Mouse (Mus musculus): ENCODE data around the gene Apbb2.
A peak's percentile ranks its signal among the peaks of the same experiment; 100 is the strongest.

The Apbb2 gene

GRCm38 (mm10) chr5:66384114-66384513 lies 234.5 kb downstream of the Apbb2 start:
- DNase-seq (ENCODE audit: low spot score in 2 of 2) = no peak

DNA sequence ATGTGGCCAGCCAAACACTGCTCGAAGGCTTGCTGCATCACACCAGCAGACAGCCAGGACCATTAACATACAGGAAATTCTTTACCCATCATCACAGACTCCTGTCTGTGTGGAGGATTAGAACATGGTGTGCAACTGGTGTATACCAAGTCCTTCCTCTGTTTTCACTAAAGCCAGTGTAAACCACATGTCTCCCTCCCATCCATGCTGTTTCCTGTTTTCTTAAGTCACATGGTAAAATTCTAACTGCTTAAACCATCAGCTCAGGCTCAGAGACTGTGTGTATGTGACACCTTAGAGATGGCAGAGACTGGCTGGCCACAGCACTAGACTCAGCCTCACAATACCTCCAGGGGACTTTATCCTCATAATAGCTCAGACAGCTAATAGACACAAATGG lies 236.5 kb downstream of the Apbb2 start:
- no peak for DNase-seq (ENCODE audit: low spot score in 2 of 2)

- no peak for DNase-seq (ENCODE audit: low spot score in 2 of 2)
Measured at GRCm38 (mm10) chr5:66378968-66379367, 239.6 kb downstream of the Apbb2 start.

DNA sequence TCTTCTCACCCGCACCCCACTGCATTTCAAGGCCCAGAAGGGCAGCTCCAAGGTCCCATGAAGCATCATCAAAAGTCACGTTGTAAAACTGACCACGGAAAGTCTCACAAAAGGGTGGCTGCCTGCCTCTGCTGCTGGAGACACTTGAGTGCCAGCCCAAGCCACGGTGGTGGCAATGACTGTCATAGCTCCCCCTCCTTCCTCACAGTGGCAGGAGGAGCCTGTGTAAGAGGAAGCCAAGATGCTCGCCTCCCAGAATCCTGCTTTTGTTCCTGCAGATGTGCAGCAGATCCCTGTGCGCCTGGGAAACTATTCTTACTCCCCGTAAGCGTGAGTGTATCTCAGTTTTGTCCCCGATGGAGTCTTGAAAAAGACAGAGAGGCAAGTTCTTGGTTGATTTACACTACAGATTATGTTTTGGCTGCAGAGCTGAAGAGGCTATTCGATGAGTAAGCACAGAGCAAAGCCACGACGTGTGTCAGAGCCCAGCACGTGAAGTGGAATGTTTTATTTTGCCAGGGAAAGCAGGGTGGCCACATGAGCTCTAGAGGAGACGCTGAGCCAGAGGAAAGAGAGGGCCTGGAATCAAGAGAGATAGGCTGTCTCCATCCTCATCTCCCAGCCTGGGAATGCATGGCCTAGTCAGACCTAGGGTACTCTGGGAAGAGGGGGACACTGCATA lies 241.9 kb downstream of the Apbb2 start:
- no peak for DNase-seq (ENCODE audit: low spot score in 2 of 2)

DNA sequence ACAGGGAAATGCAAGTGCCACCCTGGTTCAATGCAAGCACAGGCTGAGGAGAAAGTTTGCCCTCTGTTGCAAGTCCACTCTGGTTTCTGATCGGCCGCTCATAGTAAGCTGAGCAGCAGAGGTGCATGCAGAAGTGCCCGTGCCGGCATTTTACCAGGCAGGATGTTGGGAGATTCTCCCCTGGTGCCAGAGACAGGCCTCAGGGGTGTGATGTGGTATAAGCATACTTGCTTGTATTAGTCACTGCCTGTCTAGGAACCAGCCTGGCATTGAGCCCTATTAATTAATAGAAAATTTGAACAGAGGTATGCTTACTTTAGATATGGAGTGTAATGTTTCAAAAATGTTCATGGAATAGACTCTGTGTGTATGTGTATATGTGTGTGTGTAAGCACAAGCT lies 244.2 kb downstream of the Apbb2 start:
- no peak for DNase-seq (ENCODE audit: low spot score in 2 of 2)

- no peak for DNase-seq (ENCODE audit: low spot score in 2 of 2)
Measured at GRCm38 (mm10) chr5:66373515-66374164, 244.9 kb downstream of the Apbb2 start.

GRCm38 (mm10) chr5:66371131-66371530 lies 247.5 kb downstream of the Apbb2 start:
- DNase-seq (ENCODE audit: low spot score in 2 of 2) = no peak

DNA sequence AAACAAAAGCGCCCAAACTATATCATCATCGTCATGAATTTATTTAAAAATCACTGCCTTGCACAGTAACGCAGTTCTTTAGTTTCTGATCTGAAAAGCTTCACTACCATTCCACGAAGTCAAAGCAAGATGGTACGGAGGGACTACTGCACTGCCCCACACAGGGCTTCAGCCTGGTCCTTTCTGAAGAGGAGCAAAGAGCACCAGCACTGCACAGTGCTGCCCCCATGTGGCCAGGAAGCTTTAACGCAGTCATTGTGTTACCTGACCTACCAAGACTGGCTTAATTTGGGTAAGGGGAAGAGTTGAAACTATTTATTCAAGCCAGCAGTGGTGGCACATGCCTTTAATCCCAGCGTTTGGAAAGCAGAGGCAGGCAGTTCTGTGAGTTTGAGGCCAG lies 249.6 kb downstream of the Apbb2 start:
- peak in 1 of 2 experiments; percentile 28 for DNase-seq (ENCODE audit: low spot score in 2 of 2)

GRCm38 (mm10) chr5:66367641-66368040 lies 250.9 kb downstream of the Apbb2 start:
- no peak for DNase-seq (ENCODE audit: low spot score in 2 of 2)

- DNase-seq (ENCODE audit: low spot score in 2 of 2) = no peak
Measured at GRCm38 (mm10) chr5:66363274-66364261, 255.0 kb downstream of the Apbb2 start.

- no peak for DNase-seq (ENCODE audit: low spot score in 2 of 2)
Measured at GRCm38 (mm10) chr5:66360739-66361138, 257.8 kb downstream of the Apbb2 start.

DNA sequence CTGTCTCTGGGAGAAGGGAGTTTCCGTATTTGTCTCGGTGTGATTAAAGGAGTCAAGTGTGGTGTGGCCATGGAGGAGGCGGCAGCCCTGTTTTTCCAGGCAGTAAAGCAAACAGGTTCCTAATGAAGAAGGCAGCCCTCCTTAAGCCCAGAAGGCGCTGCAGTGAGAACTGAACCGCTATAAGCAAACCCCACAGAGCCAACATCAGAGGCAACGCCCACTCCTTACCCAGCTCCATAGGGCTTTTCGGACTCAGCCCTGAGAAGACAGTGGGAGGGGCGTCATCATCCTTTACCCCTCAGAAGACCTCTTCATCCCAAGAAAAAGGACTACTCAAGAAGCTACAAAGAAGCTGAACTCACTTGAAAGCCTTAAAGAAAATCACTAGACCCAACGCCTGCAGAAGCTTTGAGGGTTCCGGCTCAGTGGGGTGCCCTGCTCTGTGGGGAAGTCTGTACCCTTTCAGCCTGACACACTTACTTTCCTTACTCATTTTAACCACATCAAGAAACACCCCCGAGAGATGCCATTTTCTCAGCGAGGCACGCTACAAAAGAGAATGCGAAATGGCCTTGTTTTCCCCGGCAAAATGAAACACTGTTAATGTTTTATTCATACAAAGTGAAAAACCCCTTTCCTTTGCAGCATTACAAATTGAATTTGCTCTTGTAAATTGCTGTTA lies 258.7 kb downstream of the Apbb2 start:
- DNase-seq (ENCODE audit: low spot score in 2 of 2) = no peak

- no peak for DNase-seq (ENCODE audit: low spot score in 2 of 2)
Measured at GRCm38 (mm10) chr5:66355147-66355546, 263.4 kb downstream of the Apbb2 start.

DNA sequence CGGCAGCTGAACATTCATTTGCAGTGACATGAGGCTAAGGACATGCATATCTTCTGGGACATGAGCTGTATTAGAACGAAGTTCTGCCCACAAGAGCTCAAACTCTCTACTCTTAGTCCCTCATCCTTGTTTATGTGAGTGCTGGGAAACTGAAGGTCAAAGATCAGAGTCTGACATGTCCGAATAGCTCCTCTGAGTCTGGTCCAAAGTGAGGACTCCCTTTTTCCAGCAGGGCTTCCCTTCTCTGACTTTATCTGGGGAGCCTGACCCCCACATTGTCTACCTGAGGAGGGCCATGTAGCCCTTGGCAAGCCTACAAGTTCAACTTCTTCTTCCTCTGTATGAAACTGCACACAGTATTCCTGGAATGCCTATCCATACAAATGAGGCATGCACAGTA lies 264.7 kb downstream of the Apbb2 start:
- DNase-seq (ENCODE audit: low spot score in 2 of 2) = no peak

GRCm38 (mm10) chr5:66351836-66352390 lies 266.7 kb downstream of the Apbb2 start:
- no peak for DNase-seq (ENCODE audit: low spot score in 2 of 2)

GRCm38 (mm10) chr5:66351064-66351463 lies 267.5 kb downstream of the Apbb2 start:
- no peak for DNase-seq (ENCODE audit: low spot score in 2 of 2)

DNA sequence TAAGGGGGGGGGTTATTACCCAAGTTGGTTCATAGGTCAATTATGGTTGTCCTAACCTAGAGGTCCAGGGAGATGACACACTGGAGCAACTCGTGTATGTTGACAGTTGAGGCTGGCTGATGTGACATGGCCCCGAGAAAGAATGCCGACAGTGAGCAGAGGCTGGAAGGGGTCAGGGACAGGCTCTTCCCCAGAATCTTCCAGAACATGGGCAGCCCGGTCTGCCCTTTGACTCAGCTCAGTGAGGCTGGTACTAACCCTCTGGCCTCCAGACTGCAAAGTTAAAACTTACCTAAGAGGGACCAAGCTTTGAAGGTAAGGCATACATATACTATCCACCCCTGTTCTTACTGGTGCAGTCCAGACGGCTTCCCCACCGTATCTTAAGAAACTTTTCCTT lies 268.0 kb downstream of the Apbb2 start:
- DNase-seq (ENCODE audit: low spot score in 2 of 2) = no peak

- DNase-seq (ENCODE audit: low spot score in 2 of 2) = no peak
Measured at GRCm38 (mm10) chr5:66348421-66348820, 270.2 kb downstream of the Apbb2 start.

DNA sequence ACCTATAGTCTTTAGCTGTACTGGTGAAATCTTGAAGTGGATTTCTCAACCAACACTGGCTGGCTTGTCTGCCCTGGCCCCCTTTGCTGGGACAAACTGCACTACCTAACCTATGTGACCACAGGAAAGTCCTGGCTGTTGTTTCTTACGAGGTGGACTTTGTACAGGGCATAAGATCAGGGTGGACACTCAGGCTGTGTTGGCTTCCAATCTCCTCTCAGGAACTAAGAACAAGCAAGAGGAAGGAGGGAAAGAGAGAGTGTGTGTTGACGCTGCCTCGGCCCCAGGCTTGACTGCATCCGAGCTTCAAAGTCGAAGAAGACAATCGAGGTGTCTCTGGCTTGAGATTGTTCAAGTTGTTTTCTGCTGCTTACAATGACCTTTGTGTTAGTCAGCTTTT lies 271.8 kb downstream of the Apbb2 start:
- no peak for DNase-seq (ENCODE audit: low spot score in 2 of 2)

GRCm38 (mm10) chr5:66345140-66345539 lies 273.4 kb downstream of the Apbb2 start:
- DNase-seq (ENCODE audit: low spot score in 2 of 2) = no peak

DNA sequence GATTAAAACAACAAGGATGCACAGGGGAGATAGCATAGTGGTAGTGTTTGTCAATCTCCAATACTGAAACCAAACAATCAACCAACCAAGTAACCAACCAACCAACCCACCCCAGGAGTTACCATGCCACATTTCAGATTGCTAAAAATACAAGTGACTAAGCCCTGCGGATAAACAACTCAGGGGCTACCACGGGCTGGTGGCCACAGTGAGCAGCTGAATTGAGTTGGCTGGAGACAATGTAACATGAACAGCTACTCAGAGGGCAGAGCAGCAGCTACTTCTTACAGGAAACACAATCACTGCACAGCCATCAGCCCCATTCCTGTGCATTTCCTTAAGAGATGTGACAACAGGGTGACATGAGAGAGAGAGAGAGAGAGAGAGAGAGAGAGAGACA lies 274.4 kb downstream of the Apbb2 start:
- DNase-seq (ENCODE audit: low spot score in 2 of 2) = no peak

DNA sequence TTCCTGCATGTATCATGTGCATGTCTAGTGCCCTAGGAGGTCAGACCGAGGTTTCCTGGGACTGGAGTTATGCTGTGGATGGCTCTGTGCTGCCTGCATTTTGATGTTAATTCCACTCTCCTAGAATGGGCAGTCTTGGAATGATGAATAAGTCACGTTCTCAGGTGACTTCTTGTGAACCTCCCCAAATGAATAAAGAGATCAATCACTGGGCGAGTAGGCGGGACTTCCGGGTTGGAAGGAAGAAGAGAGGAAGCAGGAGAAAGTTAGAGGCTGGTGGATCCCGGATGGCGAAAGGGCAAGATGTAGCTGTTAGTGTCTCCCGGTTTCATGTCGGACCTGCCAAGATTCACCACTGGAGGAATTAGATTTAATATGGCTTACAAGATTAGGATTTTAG lies 276.3 kb downstream of the Apbb2 start:
- DNase-seq (ENCODE audit: low spot score in 2 of 2) = no peak
